ENCODE assay signal across 27 mouse cellular contexts in genomic region chr13:22271721-22272120, GRCm38 (mm10). TPM values are rescaled to one million over a fixed set of nuclear protein-coding genes. Genes with fewer than 3 reads are reported as not detected.
"Had no signal": no experiment of that assay in that cellular context is flagged by ENCODE, and none has a peak within 500 bp of the region (broad histone marks: within the 10 kb centered on the region; RNA-seq: fewer than 3 reads in every experiment).

No protein-coding gene starts in this region.

- H3K4me3 ChIP-seq: layer of hippocampus, adult 2 months; limb, embryonic 10.5 days; limb, embryonic 13.5 days; liver, embryonic 12.5 days; liver, embryonic 15.5 days had no signal

- H3K4me1 ChIP-seq: limb, embryonic 10.5 days; limb, embryonic 13.5 days; liver, embryonic 12.5 days; liver, embryonic 15.5 days had no signal

- H3K27me3 ChIP-seq: limb, embryonic 13.5 days; liver, embryonic 12.5 days; liver, embryonic 15.5 days had no signal

- H3K9ac ChIP-seq: limb, embryonic 13.5 days; liver, embryonic 12.5 days; liver, embryonic 15.5 days had no signal

- H3K4me2 ChIP-seq: limb, embryonic 13.5 days; liver, embryonic 12.5 days; liver, embryonic 15.5 days had no signal

- ATAC-seq: intestine, postnatal 0 days; liver, embryonic 12.5 days had no signal

- H3K36me3 ChIP-seq: limb, embryonic 10.5 days; limb, embryonic 13.5 days; liver, embryonic 12.5 days; liver, embryonic 15.5 days had no signal

- DNase-seq: kidney, adult 2 months; kidney, postnatal 25 days; layer of hippocampus, adult 9-11 months; liver; lung, adult 2 months; thymus, adult 2 months; thymus, postnatal 14 days; thymus, postnatal 4 days had no signal

- H3K9me3 ChIP-seq: limb, embryonic 10.5 days; limb, embryonic 13.5 days; liver, embryonic 12.5 days; liver, embryonic 15.5 days had no signal

- H3K27ac ChIP-seq: kidney, postnatal 0 days; layer of hippocampus, adult 2 months; limb, embryonic 10.5 days; limb, embryonic 13.5 days; liver, embryonic 12.5 days; liver, embryonic 15.5 days; macrophage; stomach, postnatal 0 days had no signal

RNA-seq across cellular contexts. Expression of gene Vmn1r195, which starts 1.4 kb away (rescaled TPM):
- total RNA-seq: layer of hippocampus, adult 2 months; layer of hippocampus, postnatal 25 days; left cerebral cortex, adult 18-20 months; left cerebral cortex, postnatal 25 days; megakaryocyte, adult 5-6 weeks had no signal
- polyA plus RNA-seq: intestine, postnatal 0 days; kidney, adult 2 months; kidney, embryonic 14.5 days; kidney, postnatal 0 days; large intestine, adult 2 months; limb, embryonic 10.5 days; limb, embryonic 13.5 days; liver, embryonic 12.5 days; liver, embryonic 15.5 days; lung, adult 2 months; lung, embryonic 16.5 days; macrophage; neural tube, embryonic 11.5 days; neural tube, embryonic 14.5 days; stomach, embryonic 14.5 days; stomach, postnatal 0 days; thymus, adult 2 months had no signal

RNA-seq across cellular contexts. Expression of gene Vmn1r196, which starts 18.0 kb away (rescaled TPM):
- total RNA-seq: layer of hippocampus, adult 2 months; layer of hippocampus, postnatal 25 days; left cerebral cortex, adult 18-20 months; left cerebral cortex, postnatal 25 days; megakaryocyte, adult 5-6 weeks had no signal
- polyA plus RNA-seq: intestine, postnatal 0 days; kidney, adult 2 months; kidney, embryonic 14.5 days; kidney, postnatal 0 days; large intestine, adult 2 months; limb, embryonic 10.5 days; limb, embryonic 13.5 days; liver, embryonic 12.5 days; liver, embryonic 15.5 days; lung, adult 2 months; lung, embryonic 16.5 days; macrophage; neural tube, embryonic 11.5 days; neural tube, embryonic 14.5 days; stomach, embryonic 14.5 days; stomach, postnatal 0 days; thymus, adult 2 months had no signal

RNA-seq across cellular contexts. Expression of gene Vmn1r194, which starts 27.7 kb away (rescaled TPM):
- total RNA-seq: layer of hippocampus, adult 2 months; layer of hippocampus, postnatal 25 days; left cerebral cortex, adult 18-20 months; left cerebral cortex, postnatal 25 days; megakaryocyte, adult 5-6 weeks had no signal
- polyA plus RNA-seq: intestine, postnatal 0 days; kidney, adult 2 months; kidney, embryonic 14.5 days; kidney, postnatal 0 days; large intestine, adult 2 months; limb, embryonic 10.5 days; limb, embryonic 13.5 days; liver, embryonic 12.5 days; liver, embryonic 15.5 days; lung, adult 2 months; lung, embryonic 16.5 days; macrophage; neural tube, embryonic 11.5 days; neural tube, embryonic 14.5 days; stomach, embryonic 14.5 days; stomach, postnatal 0 days; thymus, adult 2 months had no signal

RNA-seq across cellular contexts. Expression of gene Vmn1r193, which starts 48.8 kb away (rescaled TPM):
- total RNA-seq: layer of hippocampus, adult 2 months; layer of hippocampus, postnatal 25 days; left cerebral cortex, adult 18-20 months; left cerebral cortex, postnatal 25 days; megakaryocyte, adult 5-6 weeks had no signal
- polyA plus RNA-seq: intestine, postnatal 0 days; kidney, adult 2 months; kidney, embryonic 14.5 days; kidney, postnatal 0 days; large intestine, adult 2 months; limb, embryonic 10.5 days; limb, embryonic 13.5 days; liver, embryonic 12.5 days; liver, embryonic 15.5 days; lung, adult 2 months; lung, embryonic 16.5 days; macrophage; neural tube, embryonic 11.5 days; stomach, embryonic 14.5 days; stomach, postnatal 0 days; thymus, adult 2 months had no signal

RNA-seq across cellular contexts. Expression of gene Vmn1r197, which starts 52.7 kb away (rescaled TPM):
- total RNA-seq: layer of hippocampus, adult 2 months; layer of hippocampus, postnatal 25 days; left cerebral cortex, adult 18-20 months; left cerebral cortex, postnatal 25 days; megakaryocyte, adult 5-6 weeks had no signal
- polyA plus RNA-seq: intestine, postnatal 0 days; kidney, adult 2 months; kidney, embryonic 14.5 days; kidney, postnatal 0 days; large intestine, adult 2 months; limb, embryonic 10.5 days; limb, embryonic 13.5 days; liver, embryonic 12.5 days; liver, embryonic 15.5 days; lung, adult 2 months; lung, embryonic 16.5 days; macrophage; neural tube, embryonic 11.5 days; neural tube, embryonic 14.5 days; stomach, embryonic 14.5 days; stomach, postnatal 0 days; thymus, adult 2 months had no signal
